Mouse (Mus musculus): Measurements from ENCODE around the gene Fam78b.
A peak's percentile ranks its signal among the peaks of the same experiment; 100 is the strongest.

Fam78b gene

DNA sequence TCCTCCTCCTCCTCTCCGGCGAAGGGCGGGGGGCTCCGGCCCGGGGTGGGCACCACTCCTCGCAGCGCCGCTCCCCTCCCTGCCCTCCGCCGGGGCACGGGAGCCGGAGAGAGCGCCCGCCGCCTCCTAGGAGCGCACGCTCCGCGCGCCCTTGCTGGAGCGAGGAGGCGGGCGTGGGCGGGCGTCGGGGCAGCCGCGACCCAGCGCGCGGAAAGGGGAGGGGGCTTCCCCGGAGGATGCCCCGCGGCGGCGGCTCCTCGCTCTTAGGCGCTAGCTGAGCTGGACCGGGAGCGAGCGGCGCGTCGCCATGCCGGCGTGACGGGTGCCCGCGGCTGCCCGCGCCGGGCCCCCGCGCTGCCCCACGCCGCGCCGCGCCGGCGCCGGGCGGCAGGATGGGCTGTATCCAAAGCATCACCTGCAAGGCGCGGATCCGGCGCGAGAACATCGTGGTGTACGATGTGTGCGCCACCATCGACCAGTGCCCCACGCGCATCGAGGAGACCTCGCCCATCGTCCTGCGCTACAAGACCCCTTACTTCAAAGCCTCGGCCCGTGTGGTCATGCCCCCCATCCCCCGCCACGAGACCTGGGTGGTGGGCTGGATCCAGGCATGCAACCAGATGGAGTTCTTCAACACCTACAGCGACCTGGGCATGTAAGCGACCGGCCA, at the start of gene Fam78b:
Fam78b (plus strand) TSS at position 244 of the 670 bp plus-strand sequence.
- peak; percentile 48 to 49 for DNase-seq (ENCODE audit: low spot score in 2 of 2)

DNA sequence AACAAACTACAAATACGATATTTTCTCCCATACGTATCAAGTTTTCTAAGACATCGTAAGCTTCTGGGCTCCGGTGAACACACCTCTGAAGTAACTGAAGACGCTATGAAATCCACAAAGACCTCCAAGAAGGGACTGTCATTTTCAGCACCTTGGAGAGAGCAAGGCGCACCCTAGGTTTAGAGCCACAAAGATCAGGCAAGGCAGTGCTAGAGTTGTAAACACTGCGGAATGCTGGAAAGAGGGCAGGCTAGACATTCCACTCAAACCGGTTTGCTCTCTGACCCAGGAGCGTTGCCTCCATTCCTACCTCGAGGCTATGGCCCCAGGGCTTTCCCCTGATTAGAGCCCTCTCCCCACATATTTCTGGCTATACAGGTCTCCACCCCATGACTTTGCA, 36.7 kb upstream of the Fam78b start:
- no peak for DNase-seq (ENCODE audit: low spot score in 2 of 2)

DNA sequence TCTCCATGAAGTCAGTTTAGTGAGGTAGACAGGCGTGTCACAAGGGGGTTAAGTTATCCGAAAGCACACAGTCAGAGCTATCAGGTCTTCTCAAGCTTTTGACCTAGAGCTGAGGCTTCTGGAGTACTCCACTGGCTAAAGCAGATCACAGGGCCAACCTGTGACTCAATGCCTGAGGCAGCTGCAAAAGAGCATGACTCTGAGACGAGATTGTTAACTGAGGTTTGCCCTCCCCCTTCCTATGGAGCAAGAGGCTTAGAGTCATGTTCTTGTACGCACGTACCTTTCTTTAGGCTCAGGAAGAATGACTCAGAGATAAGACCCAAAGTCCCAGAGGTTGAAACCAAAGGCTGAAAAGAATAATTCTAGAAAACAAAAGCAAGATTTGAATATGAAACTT, 32.9 kb upstream of the Fam78b start:
- no peak for DNase-seq (ENCODE audit: low spot score in 2 of 2)

DNA sequence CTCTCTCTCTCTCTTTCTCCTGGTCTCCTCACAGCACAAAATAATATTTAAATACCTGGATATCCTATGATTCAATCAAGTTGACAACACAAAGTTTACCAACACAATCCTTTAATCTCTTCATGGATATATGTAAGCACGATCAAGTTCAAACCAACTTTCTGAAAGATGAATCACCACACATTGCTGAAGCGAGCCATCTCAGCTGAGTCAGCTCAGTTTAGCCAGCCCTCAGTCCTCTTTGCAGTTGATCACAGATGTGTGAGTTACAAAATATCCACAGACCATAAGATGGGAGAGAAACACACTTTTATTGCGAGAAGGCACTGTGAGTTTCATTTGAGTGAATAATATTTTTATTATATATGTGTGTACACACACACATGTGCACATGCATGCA, 27.5 kb upstream of the Fam78b start:
- no peak for DNase-seq (ENCODE audit: low spot score in 2 of 2)

DNA sequence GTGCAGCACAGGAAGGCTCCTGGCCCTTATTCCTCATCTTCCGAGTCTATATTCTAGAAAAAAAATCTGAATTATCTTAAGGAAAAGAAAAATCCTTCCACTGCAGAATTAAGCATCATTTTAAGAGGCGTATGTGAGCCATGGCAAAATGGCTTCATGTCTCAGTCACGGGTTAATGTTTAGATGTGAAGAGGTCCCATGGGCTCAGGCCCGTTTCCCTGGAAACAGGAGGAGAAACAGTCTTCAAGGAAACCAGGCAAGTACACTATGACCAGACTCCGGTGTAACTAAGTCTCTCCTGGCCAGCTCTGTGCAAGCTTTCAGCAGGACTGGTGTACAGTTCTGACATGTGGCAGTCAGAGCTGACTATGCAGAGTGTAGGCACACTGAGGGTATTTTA, 22.6 kb upstream of the Fam78b start:
- DNase-seq (ENCODE audit: low spot score in 2 of 2): no peak

DNA sequence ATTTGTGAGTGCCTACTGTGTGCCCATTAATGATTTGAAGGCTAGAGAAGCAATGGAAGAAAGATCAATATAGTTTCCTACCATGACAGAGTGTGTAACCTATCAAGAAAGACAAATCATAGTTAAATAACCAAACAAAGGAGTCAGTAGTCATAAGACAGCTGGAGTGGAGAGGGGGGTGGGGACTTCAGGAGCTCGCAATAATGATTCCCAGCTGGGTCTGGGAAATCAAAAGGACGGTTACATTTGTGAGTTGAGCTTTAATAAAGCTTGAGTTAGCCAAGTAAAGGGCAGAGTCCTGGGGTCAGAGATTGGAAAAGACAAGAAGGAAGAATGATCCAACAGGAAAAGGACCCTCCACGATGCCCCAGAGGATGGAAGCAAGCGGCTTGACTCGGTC, 7.0 kb upstream of the Fam78b start:
- no peak for DNase-seq (ENCODE audit: low spot score in 2 of 2)

DNA sequence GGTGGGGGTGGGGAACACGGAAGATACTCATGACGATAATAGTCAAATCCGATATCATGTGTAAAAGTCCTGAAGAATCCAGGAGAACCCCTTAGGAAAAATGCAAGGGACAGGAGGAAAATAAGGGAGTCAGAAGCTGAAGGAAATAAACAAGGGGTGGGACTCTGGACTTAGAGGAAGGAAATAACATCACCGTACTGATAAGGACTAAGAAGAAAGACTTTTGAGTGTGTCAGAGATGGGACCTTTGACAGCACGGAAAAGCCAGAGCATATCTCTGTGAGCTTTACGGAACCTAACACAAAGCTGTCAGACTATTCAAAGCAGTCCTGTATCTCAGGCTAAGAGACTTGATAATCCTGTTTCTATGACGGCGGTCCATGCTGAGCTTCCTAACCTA, 5.0 kb upstream of the Fam78b start:
- DNase-seq (ENCODE audit: low spot score in 2 of 2): no peak

DNA sequence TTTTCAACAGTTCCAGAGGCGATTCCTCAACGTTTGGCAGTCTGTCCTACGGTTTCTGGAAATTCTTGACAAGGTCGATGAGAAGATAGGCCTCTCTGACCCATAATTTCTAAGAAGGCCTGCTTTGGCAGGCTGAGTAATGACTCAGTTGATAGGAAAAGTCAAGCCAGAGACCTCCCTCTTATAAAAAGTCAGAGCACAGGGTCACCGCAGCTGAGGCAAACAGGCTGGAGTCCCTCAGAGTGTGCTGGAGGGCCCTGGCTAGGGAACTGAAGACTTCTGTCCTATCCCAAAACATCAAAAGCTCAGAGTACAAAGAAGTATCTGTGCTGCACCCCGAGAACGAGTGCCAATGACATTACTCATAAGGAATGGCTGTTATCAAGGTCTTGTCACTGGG, 4.4 kb upstream of the Fam78b start:
- no peak for DNase-seq (ENCODE audit: low spot score in 2 of 2)

DNA sequence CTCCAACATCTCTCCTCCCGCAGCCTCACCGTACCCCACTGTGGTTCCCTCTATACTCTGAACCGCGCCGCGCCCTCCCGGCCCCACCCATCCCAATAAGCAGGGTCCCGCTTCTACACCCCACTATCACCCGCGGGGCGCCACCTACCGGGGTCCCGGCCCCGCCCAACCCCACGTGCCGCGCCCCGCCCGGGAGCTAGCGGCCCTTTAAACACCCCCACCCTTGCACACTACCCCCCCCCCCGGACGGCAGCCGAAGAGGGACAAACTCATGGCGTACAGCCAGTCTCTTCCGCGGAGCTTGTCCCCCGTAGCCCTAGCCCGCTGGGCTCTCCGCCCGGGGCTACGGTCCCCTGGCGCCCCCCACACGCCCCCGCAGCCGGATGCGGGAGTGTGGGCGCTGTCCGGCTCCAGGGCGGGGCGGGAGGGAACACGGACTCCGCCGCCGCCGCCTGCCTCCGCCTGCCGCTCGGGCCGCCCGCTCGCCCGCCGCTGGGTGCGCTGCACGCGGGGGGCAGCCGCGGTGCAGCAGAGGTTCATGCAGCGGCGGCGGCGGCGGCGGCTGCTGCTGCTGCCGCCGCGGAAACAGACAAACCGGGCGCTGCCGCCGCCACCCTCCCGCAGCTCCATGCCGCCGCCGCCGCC, 566 bp upstream of the Fam78b start:
- peak; percentile 56 to 72 for DNase-seq (ENCODE audit: low spot score in 2 of 2)

DNA sequence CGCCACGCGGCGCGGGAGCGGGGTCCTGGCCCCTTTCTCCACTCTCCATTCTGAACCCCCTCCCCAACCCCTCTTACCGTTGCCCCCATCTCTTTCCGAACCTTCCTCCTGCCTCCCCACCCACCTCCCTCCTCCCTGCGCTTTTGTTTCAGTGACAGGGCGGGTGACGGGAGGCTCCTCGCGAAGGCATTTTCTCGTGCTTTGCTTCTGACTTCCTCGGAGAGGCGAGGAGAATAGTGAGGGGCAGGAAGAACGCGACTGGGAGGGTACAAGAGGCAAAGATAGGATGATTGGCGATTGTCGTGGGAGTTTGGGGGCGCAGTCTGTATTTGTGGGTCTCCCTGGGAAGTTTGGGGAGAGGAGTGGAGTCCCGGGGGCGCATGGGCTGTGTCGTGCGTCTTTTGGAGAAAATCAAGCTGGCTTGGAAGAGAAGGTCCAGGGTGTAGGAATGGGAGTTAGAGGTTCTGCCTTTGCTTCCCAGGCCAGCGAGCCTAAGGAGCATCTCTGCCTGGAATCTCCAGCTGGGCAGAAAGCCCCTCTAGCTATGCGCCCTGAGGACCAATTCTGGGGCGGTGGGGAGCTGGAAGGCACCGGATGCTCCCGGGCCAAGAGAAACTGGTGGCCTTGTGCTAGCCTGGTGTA, 748 bp downstream of the Fam78b start:
- peak in 1 of 2 experiments; percentile 21 for DNase-seq (ENCODE audit: low spot score in 2 of 2)

DNA sequence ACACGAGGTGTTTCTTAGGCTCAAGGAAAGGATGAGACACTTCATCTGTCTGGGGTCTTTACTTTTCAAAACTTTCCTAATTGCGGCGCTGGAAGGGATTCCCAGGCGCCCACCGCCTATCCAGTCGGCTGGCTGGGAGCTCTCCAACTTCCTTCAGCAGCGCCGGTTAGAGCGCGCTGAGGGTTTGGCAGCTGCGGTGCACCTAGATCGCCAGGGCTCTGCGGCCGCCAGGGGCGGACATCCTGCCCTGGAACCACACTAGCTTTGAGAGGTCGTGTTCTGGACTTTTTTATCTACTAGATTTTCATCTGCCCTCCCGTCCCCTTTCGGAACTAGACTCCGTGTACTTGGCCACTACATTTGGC, 1.3 kb downstream of the Fam78b start:
- no peak for DNase-seq (ENCODE audit: low spot score in 2 of 2)

DNA sequence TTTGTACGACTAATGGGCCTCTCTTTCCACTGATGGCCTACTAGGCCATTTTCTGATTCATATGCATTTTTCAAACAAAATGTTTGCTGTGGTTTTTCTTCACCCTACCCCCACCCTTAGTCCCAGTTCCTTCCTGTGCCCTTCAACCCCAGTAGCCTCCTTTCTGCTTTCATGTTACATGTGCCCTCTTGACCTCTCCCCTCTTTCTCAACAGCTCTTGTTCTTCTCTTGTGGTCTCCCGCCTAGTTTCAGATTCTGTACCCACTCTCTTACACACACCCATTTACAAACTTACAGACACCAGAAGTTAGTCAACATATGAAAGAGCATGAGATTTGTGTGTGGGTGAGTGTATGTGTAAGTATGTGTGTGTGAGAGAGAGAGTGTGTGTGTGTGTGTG, 3.4 kb downstream of the Fam78b start:
- no peak for DNase-seq (ENCODE audit: low spot score in 2 of 2)

DNA sequence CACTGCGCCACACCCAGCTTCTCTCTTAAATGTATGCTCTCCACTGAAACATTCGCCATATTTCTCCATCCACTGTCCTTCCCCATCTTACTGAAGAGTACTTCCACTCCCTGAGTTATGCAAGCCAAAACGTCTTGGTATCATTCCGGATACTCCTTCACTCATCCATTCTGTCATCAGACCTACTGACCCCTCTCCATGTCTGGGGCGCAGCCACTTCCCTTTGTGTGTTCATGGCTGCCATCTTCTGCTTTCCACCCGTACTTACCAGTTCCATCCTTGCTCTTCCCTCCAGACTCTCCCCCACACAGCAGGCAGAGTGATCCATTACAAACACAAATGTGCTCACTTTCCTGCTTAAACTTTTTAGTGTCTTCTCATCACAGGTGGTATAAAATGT, 6.1 kb downstream of the Fam78b start:
- no peak for DNase-seq (ENCODE audit: low spot score in 2 of 2)

DNA sequence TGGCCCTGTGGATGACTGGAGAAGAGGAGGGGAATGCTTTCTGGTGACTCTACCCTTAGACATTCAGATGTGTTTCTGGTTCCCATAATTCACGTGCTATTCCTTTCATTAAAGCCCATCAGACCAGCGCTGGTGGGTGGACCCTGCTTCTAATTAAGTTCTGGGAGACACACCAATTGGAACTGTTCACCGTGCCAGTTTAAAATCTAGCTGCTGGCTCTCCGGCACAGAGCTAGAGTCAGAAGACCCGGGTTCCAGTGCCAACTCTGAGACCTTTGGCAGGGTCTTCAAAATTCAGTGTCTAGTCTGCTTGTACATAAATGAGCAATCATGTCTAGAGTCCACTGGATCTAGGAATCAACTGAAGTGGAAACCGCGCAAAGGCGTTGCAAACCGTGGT, 9.0 kb downstream of the Fam78b start:
- no peak for DNase-seq (ENCODE audit: low spot score in 2 of 2)

DNA sequence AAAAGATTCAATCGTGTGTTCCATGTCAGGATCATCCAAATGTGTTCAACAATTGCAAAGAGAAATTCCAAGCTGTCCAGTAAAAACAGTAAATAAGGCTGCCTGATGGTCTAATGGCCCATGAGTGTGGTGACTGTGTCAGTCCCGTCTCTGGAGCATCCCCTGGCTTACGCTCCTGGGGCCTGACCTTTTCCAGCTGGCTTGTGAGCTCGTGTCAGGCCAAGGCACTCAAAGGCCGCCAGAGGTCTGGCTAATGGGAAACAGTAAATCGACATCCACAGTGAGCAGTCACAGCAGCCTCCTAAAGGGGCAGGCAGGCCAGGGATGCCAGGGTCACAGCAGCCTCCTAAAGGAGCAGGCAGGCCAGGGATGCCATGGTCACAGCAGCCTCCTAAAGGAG, 10.1 kb downstream of the Fam78b start:
- no peak for DNase-seq (ENCODE audit: low spot score in 2 of 2)

DNA sequence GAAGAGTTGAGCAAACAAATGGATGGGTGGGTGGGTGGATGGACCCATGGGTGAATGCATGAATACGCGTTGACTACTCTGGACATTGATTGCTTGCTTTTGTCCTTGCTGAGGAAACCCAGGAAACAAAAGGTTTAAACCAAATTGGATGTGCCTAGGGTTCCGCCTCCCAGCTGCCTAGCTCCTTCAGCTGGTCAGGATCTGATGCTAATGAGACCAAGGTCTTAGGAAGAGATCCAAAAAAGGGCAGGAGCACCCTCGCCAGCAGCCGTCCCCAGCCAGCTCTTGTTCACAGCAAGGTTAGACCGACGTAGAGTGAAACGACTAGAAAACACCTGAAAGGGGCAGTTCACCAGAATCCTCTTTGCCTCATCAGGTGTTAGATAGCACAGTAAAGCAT, 11.4 kb downstream of the Fam78b start:
- no peak for DNase-seq (ENCODE audit: low spot score in 2 of 2)

DNA sequence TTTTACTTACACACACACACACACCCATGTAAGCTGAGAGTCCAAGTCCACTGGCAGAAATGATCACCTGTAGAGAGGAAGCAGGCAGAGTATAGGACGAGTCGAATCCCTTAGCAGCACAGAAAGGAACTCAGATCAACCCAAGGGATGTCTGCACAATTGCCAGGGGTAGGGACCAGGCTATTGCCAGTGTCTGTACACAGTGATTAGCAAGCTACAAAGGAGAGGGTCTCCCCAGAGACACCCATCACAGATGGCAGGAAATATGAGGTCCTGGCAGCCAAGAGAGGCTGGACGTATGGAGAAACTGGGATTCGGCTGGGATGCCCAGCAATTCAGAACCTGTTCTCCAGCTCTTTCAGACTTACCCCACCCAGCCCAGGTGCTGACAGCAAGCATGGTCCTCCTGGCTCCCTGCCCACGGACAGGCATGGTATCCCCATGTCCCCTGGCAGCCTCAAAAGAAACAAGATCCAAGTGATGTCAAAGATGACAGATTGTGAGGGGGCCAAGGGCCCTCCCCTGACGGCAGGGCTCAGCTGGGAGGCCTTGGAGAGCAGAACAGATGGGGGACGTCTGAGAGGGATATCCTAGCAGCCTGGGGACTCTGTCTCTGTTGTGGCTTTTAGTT, 12.1 kb downstream of the Fam78b start:
- DNase-seq (ENCODE audit: low spot score in 2 of 2): peak in 1 of 2 experiments; percentile 50

DNA sequence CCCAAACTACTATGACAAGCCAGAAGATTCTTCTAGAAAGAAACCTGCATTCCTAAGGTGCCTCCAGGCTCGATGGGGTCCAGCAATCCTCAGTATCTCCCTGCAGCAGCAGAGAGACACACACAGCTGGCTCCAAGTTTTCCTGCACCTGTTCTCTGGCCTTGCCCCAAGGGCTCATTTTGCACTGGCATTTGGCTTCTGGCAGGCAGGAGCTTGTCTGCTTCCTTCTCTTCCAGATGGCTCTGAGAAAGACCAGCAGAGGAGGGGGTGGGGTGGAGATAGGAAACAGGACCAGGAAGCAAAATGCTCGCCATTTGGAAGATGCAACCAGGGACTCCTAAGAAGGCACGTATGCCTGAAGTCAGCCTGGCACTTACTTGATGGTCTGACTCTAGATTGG, 15.1 kb downstream of the Fam78b start:
- no peak for DNase-seq (ENCODE audit: low spot score in 2 of 2)

DNA sequence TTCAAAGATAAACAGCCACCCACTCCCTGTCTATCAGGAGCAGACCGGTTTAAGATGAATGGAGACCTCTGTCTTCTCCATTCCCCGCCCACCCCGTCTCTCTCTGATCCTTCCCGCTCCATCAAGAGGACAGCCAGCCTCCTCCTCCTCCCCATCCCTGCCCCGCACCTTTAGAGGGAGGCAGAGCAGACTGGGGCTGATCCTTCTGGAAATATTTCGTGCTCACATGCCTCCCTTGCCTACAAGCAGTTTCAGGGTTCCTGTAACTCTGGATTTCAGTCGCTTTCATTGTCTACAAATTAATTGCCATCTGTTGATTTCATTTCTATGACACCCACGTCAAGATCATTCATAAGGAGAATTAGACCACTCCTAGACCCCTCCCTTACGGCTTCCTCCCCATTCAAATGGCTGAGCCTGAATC, 20.8 kb downstream of the Fam78b start:
- DNase-seq (ENCODE audit: low spot score in 2 of 2): no peak

DNA sequence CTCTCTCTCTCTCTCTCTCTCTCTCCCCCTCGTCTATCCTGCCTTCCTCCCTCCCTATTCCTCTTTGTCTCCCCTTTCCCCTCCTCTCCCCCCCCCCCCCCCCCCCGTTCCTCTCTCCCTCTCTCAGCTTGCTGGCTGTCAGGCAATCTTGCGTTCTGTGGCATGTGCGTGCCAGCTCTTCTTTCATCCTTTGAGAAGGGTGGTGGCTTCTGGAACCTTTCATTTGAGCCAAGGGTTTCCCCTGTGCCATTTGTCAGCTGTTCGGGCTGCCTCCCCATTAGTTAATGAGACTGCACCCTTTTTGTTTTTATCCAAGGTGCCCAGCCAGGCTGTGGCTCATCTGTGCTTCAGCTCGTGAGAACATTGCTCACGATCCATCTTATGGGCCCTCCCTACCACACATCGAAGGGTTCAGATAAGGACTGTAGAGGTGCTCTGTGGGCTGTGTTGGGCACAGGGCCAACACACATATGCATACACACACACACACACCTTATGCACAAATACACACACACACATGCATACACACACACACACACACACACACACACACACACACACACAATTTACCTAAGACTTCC, 21.4 kb downstream of the Fam78b start:
- no peak for DNase-seq (ENCODE audit: low spot score in 2 of 2)

DNA sequence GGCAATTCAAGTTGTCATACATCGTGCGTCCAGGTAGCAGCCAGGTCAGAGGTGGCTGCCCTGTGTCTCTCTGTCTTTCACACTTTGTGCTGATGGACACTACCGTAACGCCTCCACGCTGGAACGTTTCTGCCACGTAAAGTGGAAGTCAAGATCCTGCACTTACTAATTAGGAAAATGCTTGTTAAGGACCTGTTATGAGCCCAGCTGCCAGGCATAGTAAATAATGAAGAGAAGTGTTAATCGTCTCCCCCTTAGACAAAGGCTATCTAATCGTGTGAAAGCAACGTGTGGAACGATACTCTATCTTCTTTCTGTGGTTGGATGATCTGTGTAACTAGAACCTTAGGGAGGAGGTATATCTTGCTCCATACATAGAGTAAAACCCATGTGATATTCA, 22.6 kb downstream of the Fam78b start:
- no peak for DNase-seq (ENCODE audit: low spot score in 2 of 2)

DNA sequence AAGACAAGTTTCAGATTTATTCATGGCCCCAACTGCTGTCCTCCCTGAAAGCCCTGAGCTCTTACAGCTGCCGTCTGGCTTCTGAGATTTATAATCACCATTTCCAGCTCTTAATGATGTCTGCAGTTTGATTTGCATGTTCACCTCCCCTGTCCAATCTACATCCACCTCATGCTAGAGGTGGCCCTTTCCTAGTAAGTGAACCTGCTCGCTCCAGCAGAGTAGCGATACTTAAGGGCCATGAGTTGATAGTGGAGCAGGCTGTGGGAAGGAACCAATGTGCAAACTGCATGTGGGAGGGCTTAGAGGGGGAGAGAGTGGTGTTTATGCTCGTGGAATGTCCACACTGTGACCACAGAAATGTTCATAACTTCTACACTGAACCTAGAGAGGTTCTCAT, 23.7 kb downstream of the Fam78b start:
- no peak for DNase-seq (ENCODE audit: low spot score in 2 of 2)

Data from frontal cortex, postnatal 10 days (tissue).